In genomic region chr16:28446334-28447113, GRCm38 (mm10) we compare ENCODE assay signal across 7 mouse cellular contexts.
DNase-seq lines count a peak whose midpoint lies in the region; ATAC-seq and TF ChIP-seq lines count a peak whose summit lies in the region.

No protein-coding gene starts in this region.

- WGBS in forebrain, embryonic 11.5 days = under 1% methylated on average over 74 of the region's 82 CpGs
- under 1% methylated on average over 79 of the region's 82 CpGs for WGBS in hindbrain, embryonic 14.5 days
- WGBS in limb, embryonic 10.5 days = under 1% methylated on average over 79 of the region's 82 CpGs
- WGBS in midbrain, postnatal 0 days = under 1% methylated on average over 76 of the region's 82 CpGs

- ATAC-seq in forebrain, embryonic 11.5 days (replicated peaks; ENCODE audit: low FRiP score) = peak; percentile 79
- peak; percentile 75 for ATAC-seq in hindbrain, embryonic 14.5 days (ENCODE audit: low FRiP score)
- ATAC-seq in midbrain, postnatal 0 days (ENCODE audit: low FRiP score) = peak; percentile 67

- peak overlapping the region; percentile 96 for H3K4me2 ChIP-seq in forebrain, embryonic 11.5 days (ENCODE audit: low read depth, low read length, severe bottlenecking)
- peak overlapping the region; percentile 92 for H3K4me2 ChIP-seq in hindbrain, embryonic 14.5 days (replicated peaks)
- peak overlapping the region; percentile 95 for H3K4me2 ChIP-seq in midbrain, postnatal 0 days (ENCODE audit: low read depth, low read length, poor library complexity, severe bottlenecking)

- no peaks in the 10 kb centered on the region for H3K9me3 ChIP-seq in forebrain, embryonic 11.5 days (ENCODE audit: control insufficient read depth, low read length)
- no peaks in the 10 kb centered on the region for H3K9me3 ChIP-seq in hindbrain, embryonic 14.5 days (ENCODE audit: control insufficient read depth, low read length)
- H3K9me3 ChIP-seq in limb, embryonic 10.5 days (replicated peaks) = no peaks in the 10 kb centered on the region
- no peaks in the 10 kb centered on the region for H3K9me3 ChIP-seq in midbrain, postnatal 0 days (ENCODE audit: low read length)

- TF ChIP-seq CTCF in midbrain, postnatal 0 days (IDR thresholded peaks at IDR 0.05) = peak; percentile 43

- H3K4me3 ChIP-seq in brown adipose tissue, adult 24 weeks (ENCODE audit: insufficient read depth, low read depth, low read length) = peak overlapping the region; percentile 13
- peak overlapping the region; percentile 63 for H3K4me3 ChIP-seq in forebrain, embryonic 11.5 days (ENCODE audit: low read depth, low read length)
- H3K4me3 ChIP-seq in hindbrain, embryonic 14.5 days (replicated peaks; ENCODE audit: low read length) = peak overlapping the region; percentile 86
- peak overlapping the region; percentile 74 for H3K4me3 ChIP-seq in limb, embryonic 10.5 days
- peak overlapping the region; percentile 72 for H3K4me3 ChIP-seq in midbrain, postnatal 0 days (ENCODE audit: low read depth, low read length)

- H3K27me3 ChIP-seq in forebrain, embryonic 11.5 days (ENCODE audit: control insufficient read depth, insufficient read depth, low read length) = peaks cover 24% of the 10 kb centered on the region
- peaks cover 3% of the 10 kb centered on the region for H3K27me3 ChIP-seq in hindbrain, embryonic 14.5 days (ENCODE audit: control insufficient read depth, insufficient read depth, low read length)
- peaks cover 74% of the 10 kb centered on the region for H3K27me3 ChIP-seq in limb, embryonic 10.5 days (ENCODE audit: low read depth, poor library complexity, severe bottlenecking)
- no peaks in the 10 kb centered on the region for H3K27me3 ChIP-seq in midbrain, postnatal 0 days (ENCODE audit: insufficient read depth, low read length)

- peak; percentile 59 for DNase-seq in ZHBTc4 (ENCODE audit: low read depth, low spot score)
- DNase-seq in forebrain, embryonic 11.5 days (ENCODE audit: low spot score) = peak; percentile 78
- peak; percentile 36 for DNase-seq in hindbrain, embryonic 14.5 days (ENCODE audit: low spot score)
- DNase-seq in limb, embryonic 10.5 days (ENCODE audit: low spot score) = peak; percentile 73
- DNase-seq in midbrain, postnatal 0 days (ENCODE audit: low spot score) = peak; percentile 70
- DNase-seq in yolk sac, embryonic 10.5 days (ENCODE audit: low spot score) = peak; percentile 24

- no peaks in the 10 kb centered on the region for H3K36me3 ChIP-seq in forebrain, embryonic 11.5 days (ENCODE audit: control insufficient read depth, insufficient read depth, low read length)
- no peaks in the 10 kb centered on the region for H3K36me3 ChIP-seq in hindbrain, embryonic 14.5 days (replicated peaks; ENCODE audit: control insufficient read depth, insufficient read depth)
- no peaks in the 10 kb centered on the region for H3K36me3 ChIP-seq in limb, embryonic 10.5 days
- H3K36me3 ChIP-seq in midbrain, postnatal 0 days (ENCODE audit: insufficient read depth, low read length) = no peaks in the 10 kb centered on the region

- peak overlapping the region; percentile 65 for H3K9ac ChIP-seq in forebrain, embryonic 11.5 days (ENCODE audit: low read length)
- H3K9ac ChIP-seq in hindbrain, embryonic 14.5 days = peak overlapping the region; percentile 91
- peak overlapping the region; percentile 70 for H3K9ac ChIP-seq in midbrain, postnatal 0 days (replicated peaks; ENCODE audit: low read length, poor library complexity, severe bottlenecking)

- no peak overlapping the region for H3K27ac ChIP-seq in brown adipose tissue, adult 24 weeks (replicated peaks; ENCODE audit: low read depth, low read length)
- H3K27ac ChIP-seq in forebrain, embryonic 11.5 days (ENCODE audit: low read depth, low read length) = no peak overlapping the region
- H3K27ac ChIP-seq in hindbrain, embryonic 14.5 days = peak overlapping the region; percentile 91
- peak overlapping the region; percentile 74 for H3K27ac ChIP-seq in limb, embryonic 10.5 days
- H3K27ac ChIP-seq in midbrain, postnatal 0 days (ENCODE audit: low read depth, low read length) = peak overlapping the region; percentile 79

- no peaks in the 10 kb centered on the region for H3K4me1 ChIP-seq in brown adipose tissue, adult 24 weeks (ENCODE audit: control insufficient read depth, insufficient read depth, insufficient read length, low read length)
- no peaks in the 10 kb centered on the region for H3K4me1 ChIP-seq in forebrain, embryonic 11.5 days (replicated peaks; ENCODE audit: control insufficient read depth, insufficient read depth, low read length)
- H3K4me1 ChIP-seq in hindbrain, embryonic 14.5 days (replicated peaks; ENCODE audit: control insufficient read depth, insufficient read depth, low read length) = 0 out of 2 replicates have a peak, but pooled peaks cover 5% of the 10 kb centered on the region
- peaks cover 27% of the 10 kb centered on the region for H3K4me1 ChIP-seq in limb, embryonic 10.5 days
- peaks cover 5% of the 10 kb centered on the region; the same call in 1 of the 2 replicates for H3K4me1 ChIP-seq in midbrain, postnatal 0 days (ENCODE audit: insufficient read depth, low read length)

Comparison
In these comparisons a context has a peak if more than half of its experiments do, and no peak if none do; other contexts are left out.
1. DNase-seq: peak in every context shown above with its lines; median percentile 78 in forebrain, embryonic 11.5 days; 73 in limb, embryonic 10.5 days; 70 in midbrain, postnatal 0 days; 59 in ZHBTc4; 36 in hindbrain, embryonic 14.5 days; 24 in yolk sac, embryonic 10.5 days.
2. H3K27ac ChIP-seq: peak in hindbrain, embryonic 14.5 days (single experiment), limb, embryonic 10.5 days (single experiment) and midbrain, postnatal 0 days (single experiment); none in brown adipose tissue, adult 24 weeks (single experiment) and forebrain, embryonic 11.5 days (single experiment).
3. H3K4me3 ChIP-seq: peak in every context shown above with its lines; median percentile 86 in hindbrain, embryonic 14.5 days; 74 in limb, embryonic 10.5 days; 72 in midbrain, postnatal 0 days; 63 in forebrain, embryonic 11.5 days; 13 in brown adipose tissue, adult 24 weeks.
4. Peak in every context shown above with its lines, with median percentiles within 50 percentile points of each other: ATAC-seq, H3K4me2 ChIP-seq and H3K9ac ChIP-seq.